Mouse (Mus musculus) megakaryocyte, embryonic 14.5 days (primary cell): Measurements from ENCODE around the gene Ppp6r3.

Experiments
- FLI1 ChIP-seq: IDR thresholded peaks from 2 replicates; pipeline ENCODE4 v1.6.1; 2012; ENCODE audit warnings: low read length, inconsistent platforms, mixed read lengths
- GATA1 ChIP-seq: IDR thresholded peaks from 3 replicates; pipeline ENCODE4 v1.6.1; 2012; ENCODE audit warnings: mixed read lengths, low read length, inconsistent platforms, borderline replicate concordance

- TF ChIP-seq GATA1 (no peak), FLI1 (no peak)
Observed at GRCm38 (mm10) chr19:3459986-3460385, 115.6 kb downstream of the Ppp6r3 start.
